8 mouse cellular contexts compared by ENCODE assay signal in the genomic region with DNA sequence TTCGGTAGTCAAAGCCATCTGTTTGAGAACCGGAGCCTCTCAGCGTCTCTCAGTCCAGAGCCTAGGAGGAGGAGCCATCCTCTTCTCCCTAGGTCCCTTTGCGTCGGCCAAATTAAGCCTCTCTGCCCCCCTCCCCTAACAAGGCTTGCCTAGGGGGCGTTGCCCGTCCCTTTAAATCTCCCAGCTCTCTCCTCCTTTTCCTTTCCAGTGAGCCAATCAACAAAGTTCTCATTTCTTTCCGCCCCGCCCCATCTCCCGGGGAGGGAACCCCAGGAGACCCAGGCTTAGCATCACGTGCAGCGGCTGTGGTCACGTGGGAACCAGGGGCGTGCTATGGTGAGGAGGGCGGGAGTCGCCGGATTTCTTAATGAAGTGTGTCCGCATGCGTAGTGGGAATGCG. TPM values are rescaled to one million over a fixed set of nuclear protein-coding genes. Genes with fewer than 3 reads are reported as not detected.
DNase-seq lines count a peak whose midpoint lies in the region; ATAC-seq and TF ChIP-seq lines count a peak whose summit lies in the region.
"Had no signal": no experiment of that assay in that cellular context is flagged by ENCODE, and none has a peak within 500 bp of the region (broad histone marks: within the 10 kb centered on the region; RNA-seq: fewer than 3 reads in every experiment).

No protein-coding gene starts in this region.

- DNase-seq in adrenal gland, adult 2 months = peak; percentile 30
- peak; percentile 33 for DNase-seq in fibroblast of lung, adult 2 months (ENCODE audit: low read depth)
- peak; percentile 82 for DNase-seq in kidney, postnatal 14 days
- DNase-seq in frontal cortex, postnatal 10 days (ENCODE audit: low spot score in 2 of 2) = no peak
- no peak for DNase-seq in layer of hippocampus, postnatal 25 days (ENCODE audit: extremely low spot score in 1 of 2, low spot score in 1 of 2)

- H3K9me3 ChIP-seq in heart, embryonic 16.5 days (replicated peaks; ENCODE audit: control insufficient read depth, low read length) = no peaks in the 10 kb centered on the region; the same call in 1 of the 2 replicates

- no peaks in the 10 kb centered on the region for H3K79me2 ChIP-seq in myocyte (ENCODE audit: control insufficient read depth, insufficient read depth)

- peaks cover 95% of the 10 kb centered on the region for H3K27me3 ChIP-seq in heart, embryonic 16.5 days (ENCODE audit: control insufficient read depth, insufficient read depth, low read length)
- peaks cover 6% of the 10 kb centered on the region for H3K27me3 ChIP-seq in myocyte (ENCODE audit: control insufficient read depth, insufficient read depth, insufficient read length)

- H3K4me1 ChIP-seq in heart, embryonic 16.5 days (ENCODE audit: control insufficient read depth, insufficient read depth, low read length) = peaks cover 3% of the 10 kb centered on the region; the same call in 1 of the 2 replicates

- peak overlapping the region; percentile 34 for H3K4me3 ChIP-seq in heart, embryonic 16.5 days (ENCODE audit: low read length)
- H3K4me3 ChIP-seq in myocyte = peak overlapping the region; percentile 52

- H3ac ChIP-seq in myocyte (ENCODE audit: control insufficient read depth, insufficient read length) = peak overlapping the region; percentile 56

- no peak overlapping the region for H3K27ac ChIP-seq in heart, embryonic 16.5 days (ENCODE audit: low read length)

- H3K9ac ChIP-seq in heart, embryonic 16.5 days (ENCODE audit: low read length) = no peak overlapping the region

- no peaks in the 10 kb centered on the region for H3K36me3 ChIP-seq in heart, embryonic 16.5 days (ENCODE audit: control insufficient read depth, insufficient read depth)
- no peaks in the 10 kb centered on the region for H3K36me3 ChIP-seq in myocyte (ENCODE audit: control insufficient read depth, insufficient read depth)

- H3K4me2 ChIP-seq in heart, embryonic 16.5 days (ENCODE audit: low read depth, low read length) = peak overlapping the region; percentile 38
- peak overlapping the region; percentile 97 for H3K4me2 ChIP-seq in myocyte (ENCODE audit: low read depth)

- TF ChIP-seq POLR2A in myocyte (IDR thresholded peaks at IDR 0.05; ENCODE audit: insufficient read length, low read depth) = peak; percentile 72

- ATAC-seq in heart, embryonic 16.5 days (replicated peaks; ENCODE audit: extremely low read depth, insufficient read depth, low FRiP score) = no peak; the same call in 1 of the 2 replicates

- under 1% methylated on average over 17 of the region's 20 CpGs for WGBS in heart, embryonic 16.5 days

TF ChIP-seq in myocyte, 11 proteins besides CTCF, POLR2A, EP300 and RAD21:
- TF ChIP-seq E2F4 (IDR thresholded peaks at IDR 0.05; ENCODE audit: insufficient read depth) (peak; percentile 53), MAX (IDR thresholded peaks at IDR 0.05; ENCODE audit: low read depth) (peak; percentile 1), SRF (IDR thresholded peaks at IDR 0.05; ENCODE audit: control insufficient read depth, insufficient read length, low read depth) (peak; percentile 51), TCF12 (IDR thresholded peaks at IDR 0.05; ENCODE audit: insufficient read depth, poor library complexity, severe bottlenecking) (no peak), REST (IDR thresholded peaks at IDR 0.05; ENCODE audit: insufficient read depth, insufficient read length) (no peak), TCF3 (IDR thresholded peaks at IDR 0.05; ENCODE audit: insufficient read length, low read depth) (no peak), CEBPB (IDR thresholded peaks at IDR 0.05; ENCODE audit: insufficient read depth, poor library complexity, severe bottlenecking) (no peak), POLR2AphosphoS2 (IDR thresholded peaks at IDR 0.05; ENCODE audit: insufficient read length, low read depth) (peak; percentile 74), USF1 (IDR thresholded peaks at IDR 0.05; ENCODE audit: low read depth) (peak; percentile 100), MYOD1 (IDR thresholded peaks at IDR 0.05; ENCODE audit: control insufficient read depth in 1 of 3, insufficient read length in 2 of 3, low read depth in 2 of 3) (no peak), MYOG (IDR thresholded peaks at IDR 0.05; ENCODE audit: control insufficient read depth in 1 of 3, insufficient read depth in 1 of 3, insufficient read length in 2 of 3, low read depth in 2 of 3) (no peak)
TF ChIP-seq in myocyte: peak in this region for 5.

RNA-seq across cellular contexts. Expression of a gene that starts 0.3 kb away (rescaled TPM):
- not detected for total RNA-seq in adrenal gland, adult 2 months (2021)
- polyA plus RNA-seq in adrenal gland, adult 2 months (2012; rRNA removed) = not detected in 2 replicates
- not detected in 2 replicates for polyA plus RNA-seq in heart, embryonic 16.5 days (2015; fragmentation: Nextera tagmentation; extraction: Ambion mirVana)
- 5.8 TPM for polyA plus RNA-seq in myocyte (2012; fragmentation: generic; extraction: Trizol)
- not detected for total RNA-seq in layer of hippocampus, postnatal 25 days (2021)
- total RNA-seq: heart, postnatal 36 days had no signal

RNA-seq across cellular contexts. Expression of a gene that starts 15.9 kb away (rescaled TPM):
- total RNA-seq in adrenal gland, adult 2 months (2021) = not detected
- polyA plus RNA-seq in adrenal gland, adult 2 months (2012; rRNA removed) = not detected in 2 replicates
- polyA plus RNA-seq in heart, embryonic 16.5 days (2015; fragmentation: Nextera tagmentation; extraction: Ambion mirVana) = not detected in 2 replicates
- polyA plus RNA-seq in myocyte (2012; fragmentation: generic; extraction: Trizol) = 5.6 TPM
- total RNA-seq in layer of hippocampus, postnatal 25 days (2021) = not detected
- total RNA-seq: heart, postnatal 36 days had no signal

RNA-seq across cellular contexts. Expression of a gene that starts 33.6 kb away (rescaled TPM):
- total RNA-seq in adrenal gland, adult 2 months (2021) = not detected
- not detected in 2 replicates for polyA plus RNA-seq in adrenal gland, adult 2 months (2012; rRNA removed)
- polyA plus RNA-seq in heart, embryonic 16.5 days (2015; fragmentation: Nextera tagmentation; extraction: Ambion mirVana) = not detected in 2 replicates
- polyA plus RNA-seq in myocyte (2012; fragmentation: generic; extraction: Trizol) = 20.5 TPM
- not detected for total RNA-seq in layer of hippocampus, postnatal 25 days (2021)
- total RNA-seq: heart, postnatal 36 days had no signal

RNA-seq across cellular contexts. Expression of a gene that starts 46.0 kb away (rescaled TPM):
- under 1 TPM; 0.31 to 0.43 TPM for total RNA-seq in adrenal gland, adult 2 months (2021)
- 0.10 TPM in 1 of 2 replicates, not detected in the other for polyA plus RNA-seq in adrenal gland, adult 2 months (2012; rRNA removed)
- not detected in 2 replicates for polyA plus RNA-seq in heart, embryonic 16.5 days (2015; fragmentation: Nextera tagmentation; extraction: Ambion mirVana)
- polyA plus RNA-seq in myocyte (2012; fragmentation: generic; extraction: Trizol) = 43.5 TPM
- total RNA-seq in layer of hippocampus, postnatal 25 days (2021) = not detected
- total RNA-seq: heart, postnatal 36 days had no signal

RNA-seq across cellular contexts. Expression of a gene that starts 46.6 kb away (rescaled TPM):
- total RNA-seq in adrenal gland, adult 2 months (2021) = 10 to 100 TPM in 1 of 2 experiments, 1 to 10 TPM in 1; 6.7 to 10.3 TPM
- 7.0 and 7.5 TPM in 2 replicates for polyA plus RNA-seq in adrenal gland, adult 2 months (2012; rRNA removed)
- 0.11 and 0.14 TPM in 2 replicates for polyA plus RNA-seq in heart, embryonic 16.5 days (2015; fragmentation: Nextera tagmentation; extraction: Ambion mirVana)
- 1.2 TPM for polyA plus RNA-seq in myocyte (2012; fragmentation: generic; extraction: Trizol)
- total RNA-seq in layer of hippocampus, postnatal 25 days (2021) = not detected
- total RNA-seq: heart, postnatal 36 days had no signal

Comparison
In these comparisons a context has a peak if more than half of its experiments do, and no peak if none do; other contexts are left out.
1. DNase-seq: peak in adrenal gland, adult 2 months (single experiment), fibroblast of lung, adult 2 months (single experiment) and kidney, postnatal 14 days (single experiment); none in frontal cortex, postnatal 10 days (0 of 2) and layer of hippocampus, postnatal 25 days (0 of 2).
2. RNA of a gene that starts 33.6 kb away (polyA plus RNA-seq): 20.5 TPM in myocyte (single experiment); not detected in adrenal gland, adult 2 months and not detected in heart, embryonic 16.5 days; every median in the first group is over 10 times any median in the second.